In the genomic region with DNA sequence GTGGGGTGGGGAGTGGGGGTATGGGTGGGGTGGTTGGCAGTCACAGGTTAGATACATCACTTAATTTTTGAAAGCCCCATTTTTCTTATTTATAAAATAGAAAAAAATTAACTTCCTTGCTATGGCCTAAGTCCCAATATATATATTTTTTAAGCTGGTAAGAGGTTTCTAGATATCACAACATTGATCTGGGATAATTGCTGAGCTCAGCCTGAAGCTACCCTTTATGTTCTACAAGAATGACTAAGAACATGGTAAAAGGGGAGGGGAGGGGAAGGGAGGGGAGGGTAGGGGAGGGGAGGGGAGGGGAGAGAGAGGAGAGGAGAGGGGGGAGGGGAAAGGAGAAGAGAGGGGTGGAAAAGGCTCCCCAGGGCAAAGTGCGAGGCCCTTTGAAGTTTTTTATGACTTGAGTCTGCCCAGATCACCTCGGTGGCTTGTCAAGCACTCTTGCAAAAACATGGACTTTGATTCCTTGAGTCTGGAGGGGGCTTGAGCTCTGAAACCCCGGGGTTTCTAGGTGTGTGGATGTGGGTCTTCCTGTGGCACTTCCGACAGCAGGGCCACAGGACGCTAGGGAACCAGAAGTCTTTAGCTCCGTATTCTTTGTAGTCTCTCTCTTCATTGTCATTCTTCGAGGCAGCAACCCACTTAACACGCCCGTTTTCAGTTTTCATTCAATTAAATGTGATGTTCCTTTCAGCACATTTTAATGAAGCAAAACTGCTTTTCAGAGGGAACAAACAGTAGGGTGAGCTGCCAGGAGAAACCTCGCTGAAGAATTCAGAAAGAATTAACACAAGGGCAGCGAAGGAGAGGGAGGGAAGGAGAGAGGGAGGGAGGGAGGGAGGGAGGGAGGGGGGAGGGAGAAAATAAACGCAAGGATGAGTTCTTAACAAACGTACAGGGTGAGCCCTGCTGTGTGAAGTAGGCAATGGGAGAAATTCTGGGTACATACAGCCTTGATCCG, we compare ENCODE assay signal across 9 mouse cellular contexts. TPM values are rescaled to one million over a fixed set of nuclear protein-coding genes. Genes with fewer than 3 reads are reported as not detected.
DNase-seq lines count a peak whose midpoint lies in the region; ATAC-seq and TF ChIP-seq lines count a peak whose summit lies in the region.
"Had no signal": no experiment of that assay in that cellular context is flagged by ENCODE, and none has a peak within 500 bp of the region (broad histone marks: within the 10 kb centered on the region; RNA-seq: fewer than 3 reads in every experiment).

No protein-coding gene starts in this region.

- H3K27ac ChIP-seq in heart, embryonic 16.5 days (ENCODE audit: low read length) = no peak overlapping the region
- peak overlapping the region; percentile 26; the same call in 1 of the 2 replicates for H3K27ac ChIP-seq in liver, embryonic 14.5 days
- peak overlapping the region; percentile 61 for H3K27ac ChIP-seq in stomach, postnatal 0 days (replicated peaks)

- peaks cover 6% of the 10 kb centered on the region for H3K4me1 ChIP-seq in heart, embryonic 16.5 days (ENCODE audit: control insufficient read depth, insufficient read depth, low read length)
- H3K4me1 ChIP-seq in liver, embryonic 14.5 days (replicated peaks; ENCODE audit: control insufficient read depth in 2 of 2, insufficient read depth in 2 of 2, low read length in 1 of 2) = peaks cover 13 to 28% of the 10 kb centered on the region in 2 experiments
- no peaks in the 10 kb centered on the region; the same call in 1 of the 2 replicates for H3K4me1 ChIP-seq in stomach, postnatal 0 days (replicated peaks; ENCODE audit: control insufficient read depth, insufficient read depth)

- no peaks in the 10 kb centered on the region for H3K36me3 ChIP-seq in heart, embryonic 16.5 days (ENCODE audit: control insufficient read depth, insufficient read depth)
- H3K36me3 ChIP-seq in liver, embryonic 14.5 days (replicated peaks; ENCODE audit: control insufficient read depth, insufficient read depth, low read depth) = no peaks in the 10 kb centered on the region
- H3K36me3 ChIP-seq in stomach, postnatal 0 days (ENCODE audit: control insufficient read depth, insufficient read depth, low read length) = no peaks in the 10 kb centered on the region

- no peak for TF ChIP-seq EP300 in liver, embryonic 14.5 days (IDR thresholded peaks at IDR 0.05; ENCODE audit: low read depth)
- TF ChIP-seq EP300 in stomach, postnatal 0 days (optimal IDR thresholded peaks at IDR 0.05) = no peak

- ATAC-seq in heart, embryonic 16.5 days (replicated peaks; ENCODE audit: extremely low read depth, insufficient read depth, low FRiP score) = no peak
- ATAC-seq in liver, embryonic 14.5 days (ENCODE audit: insufficient read depth) = peak; percentile 34; the same call in 1 of the 2 replicates
- ATAC-seq in stomach, postnatal 0 days (ENCODE audit: low FRiP score, low TSS enrichment) = no peak
- ATAC-seq: Patski had no signal

- peak overlapping the region; percentile 65 for H3K4me2 ChIP-seq in heart, embryonic 16.5 days (ENCODE audit: low read depth, low read length)
- peak overlapping the region; percentile 71 for H3K4me2 ChIP-seq in liver, embryonic 14.5 days (ENCODE audit: low read depth)
- peak overlapping the region; percentile 45 for H3K4me2 ChIP-seq in stomach, postnatal 0 days (replicated peaks; ENCODE audit: low read depth)

- 8% methylated on average over 14 of the region's 14 CpGs for WGBS in heart, embryonic 16.5 days
- WGBS in liver, embryonic 14.5 days (ENCODE audit: insufficient replicate concordance) = 12% methylated on average over 14 of the region's 14 CpGs
- WGBS in stomach, postnatal 0 days = 13% methylated on average over 14 of the region's 14 CpGs

- no peak for DNase-seq in heart, adult 8-10 months (ENCODE audit: low spot score)
- peak; percentile 59 for DNase-seq in embryo, embryonic 11 days
- DNase-seq in induced T-regulatory cell, adult 2 months (ENCODE audit: low read depth) = peak; percentile 73
- DNase-seq in liver, embryonic 14.5 days (ENCODE audit: low read depth in 3 of 3, low spot score in 3 of 3) = no peak
- no peak for DNase-seq in stomach, postnatal 0 days (ENCODE audit: low spot score)
- DNase-seq in frontal cortex, postnatal 36 days (ENCODE audit: low spot score in 2 of 2) = no peak
- no peak for DNase-seq in cerebellum, adult 11 months

- peak overlapping the region; percentile 41 for H3K4me3 ChIP-seq in heart, embryonic 16.5 days (ENCODE audit: low read length)
- H3K4me3 ChIP-seq in liver, embryonic 14.5 days (ENCODE audit: insufficient read depth in 1 of 2, low read depth in 2 of 2, low read length in 2 of 2) = peak overlapping the region; percentile 40 to 46
- H3K4me3 ChIP-seq in stomach, postnatal 0 days (ENCODE audit: low read depth, low read length) = no peak overlapping the region

- no peaks in the 10 kb centered on the region for H3K9me3 ChIP-seq in heart, embryonic 16.5 days (replicated peaks; ENCODE audit: control insufficient read depth, low read length)
- H3K9me3 ChIP-seq in liver, embryonic 14.5 days (ENCODE audit: control insufficient read depth, low read length) = no peaks in the 10 kb centered on the region
- no peaks in the 10 kb centered on the region for H3K9me3 ChIP-seq in stomach, postnatal 0 days (ENCODE audit: control insufficient read depth, low read length)

- no peaks in the 10 kb centered on the region; the same call in 1 of the 2 replicates for H3K27me3 ChIP-seq in heart, embryonic 16.5 days (ENCODE audit: control insufficient read depth, insufficient read depth, low read length)
- H3K27me3 ChIP-seq in liver, embryonic 14.5 days (ENCODE audit: control insufficient read depth, insufficient read depth, low read length) = no peaks in the 10 kb centered on the region
- H3K27me3 ChIP-seq in stomach, postnatal 0 days (ENCODE audit: control insufficient read depth, insufficient read depth, low read length) = no peaks in the 10 kb centered on the region
- H3K27me3 ChIP-seq: Patski had no signal

- peak overlapping the region; percentile 21 for H3K9ac ChIP-seq in heart, embryonic 16.5 days (ENCODE audit: low read length)
- peak overlapping the region; percentile 66 for H3K9ac ChIP-seq in liver, embryonic 14.5 days (replicated peaks)
- H3K9ac ChIP-seq in stomach, postnatal 0 days (ENCODE audit: low read length) = no peak overlapping the region

- TF ChIP-seq CTCF in liver, embryonic 14.5 days (IDR thresholded peaks at IDR 0.05; ENCODE audit: low read depth) = no peak
- TF ChIP-seq CTCF in stomach, postnatal 0 days (IDR thresholded peaks at IDR 0.05; ENCODE audit: low read depth) = no peak

RNA-seq across cellular contexts. Expression of a gene that starts 33.1 kb away (rescaled TPM):
- polyA plus RNA-seq in heart, embryonic 16.5 days (2015; fragmentation: Nextera tagmentation; extraction: Ambion mirVana) = 6.6 and 7.4 TPM in 2 replicates
- 1 to 10 TPM; 6.3 to 6.9 (median 6.6) TPM for total RNA-seq in heart, adult 8-10 months (2022)
- 10.6 and 14.0 TPM in 2 replicates for polyA plus RNA-seq in liver, embryonic 14.5 days (2012; rRNA removed)
- polyA plus RNA-seq in liver, embryonic 14.5 days (2014; fragmentation: Nextera tagmentation; extraction: Ambion mirVana) = 30.2 and 34.3 TPM in 2 replicates
- 10.6 and 11.9 TPM in 2 replicates for polyA plus RNA-seq in stomach, postnatal 0 days (2015; fragmentation: Nextera tagmentation; extraction: Ambion mirVana)

Comparison
In these comparisons a context has a peak if more than half of its experiments do, and no peak if none do; other contexts are left out.
1. DNase-seq: peak in embryo, embryonic 11 days (single experiment) and induced T-regulatory cell, adult 2 months (single experiment); none in heart, adult 8-10 months (single experiment), liver, embryonic 14.5 days (0 of 3), stomach, postnatal 0 days (single experiment), frontal cortex, postnatal 36 days (0 of 2) and cerebellum, adult 11 months (single experiment).
2. Peak in every context shown above with its lines, with median percentiles within 50 percentile points of each other: H3K4me2 ChIP-seq.